Mouse (Mus musculus) stomach, embryonic 14.5 days (tissue): Measurements from ENCODE around the gene Fbxw8. TPM values are rescaled to one million over a fixed set of nuclear protein-coding genes. Genes with fewer than 3 reads are reported as not detected.
A peak's percentile ranks its signal among the peaks of the same experiment; 100 is the strongest.

ENCODE experiments used
- ATAC-seq: fragments of 200-750 bp; cut with Nextera tagmentation; 2 replicates; pipeline ENCODE4 v1.8.0; 2017; ENCODE audit warnings: low read depth, moderate TSS enrichment; ENCODE audit not compliant: insufficient number of reproducible peaks, insufficient read depth, low FRiP score
- H3K27ac ChIP-seq: fragments of 300-500 bp; sonication (generic); 2 replicates; pipeline ENCODE4 v1.5.1; 2014; ENCODE audit warnings: mild to moderate bottlenecking, low read length, moderate library complexity, mixed read lengths
- H3K27me3 ChIP-seq: fragments of 300-500 bp; sonication (generic); 2 replicates; pipeline ENCODE4 v1.6.1; 2014; ENCODE audit warnings: low read length, control low read depth, mixed read lengths; ENCODE audit not compliant: control insufficient read depth, insufficient read depth
- H3K36me3 ChIP-seq: fragments of 300-500 bp; sonication (generic); 2 replicates; pipeline ENCODE4 v1.6.1; 2014; ENCODE audit warnings: mild to moderate bottlenecking, control low read depth, low read length, moderate library complexity, mixed read lengths; ENCODE audit not compliant: control insufficient read depth, insufficient read depth
- H3K4me1 ChIP-seq: fragments of 300-500 bp; sonication (generic); 2 replicates; pipeline ENCODE4 v1.6.1; 2014; ENCODE audit warnings: low read length, control low read depth, mixed read lengths; ENCODE audit not compliant: control insufficient read depth, insufficient read depth
- H3K4me2 ChIP-seq: fragments of 300-500 bp; sonication (generic); replicated peaks from 2 replicates; pipeline ENCODE4 v1.6.1; 2014; ENCODE audit warnings: low read depth, low read length, control low read depth
- H3K4me3 ChIP-seq: fragments of 300-500 bp; sonication (generic); 2 replicates; pipeline ENCODE4 v1.5.1; 2014; ENCODE audit warnings: low read depth, low read length, control low read depth
- H3K9ac ChIP-seq: fragments of 300-500 bp; sonication (generic); replicated peaks from 2 replicates; pipeline ENCODE4 v1.6.1; 2014; ENCODE audit warnings: low read depth, mild to moderate bottlenecking, control low read depth, low read length, moderate library complexity, mixed read lengths
- H3K9me3 ChIP-seq: fragments of 300-500 bp; sonication (generic); 2 replicates; pipeline ENCODE4 v1.6.1; 2016; ENCODE audit warnings: low read depth, low read length, control low read depth; ENCODE audit not compliant: control insufficient read depth
- WGBS: fragments of 180-500 bp; shearing (Covaris S2); extraction: QIAGEN DNeasy Blood & Tissue Kit; methylation state at CpG from one replicate; pipeline ENCODE4 v1.1.7; 2014; 5-methylcytosine and 5-hydroxymethylcytosine counted together
- polyA plus RNA-seq: library from polyadenylated mRNA; unstranded; fragments of >200 nt; fragmentation: Nextera tagmentation; extraction: Ambion mirVana; gene quantifications from 2 replicates; pipeline ENCODE4 v1.2.1, GENCODE M21; 2014

The Fbxw8 gene
- polyA plus RNA-seq, 1 experiment from 2014 or later = 22.5 TPM

GRCm38 (mm10) chr5:118037798-118038484 lies 117.3 kb downstream of the Fbxw8 start:
- H3K9me3 ChIP-seq = no peaks in the 10 kb centered on the region; the same call in 1 of the 2 replicates

GRCm38 (mm10) chr5:118036888-118037797 lies 118.1 kb downstream of the Fbxw8 start:
- H3K4me2 ChIP-seq = no peak overlapping the region
- WGBS = 42% methylated on average over 25 of the region's 25 CpGs
- no peak overlapping the region for H3K9ac ChIP-seq
- no peaks in the 10 kb centered on the region; the same call in 1 of the 2 replicates for H3K9me3 ChIP-seq
- H3K27me3 ChIP-seq = no peaks in the 10 kb centered on the region
- no peaks in the 10 kb centered on the region for H3K36me3 ChIP-seq
- no peak overlapping the region for H3K4me3 ChIP-seq
- H3K27ac ChIP-seq = no peak overlapping the region
- no peak; the same call in 1 of the 2 replicates for ATAC-seq
- 0 out of 2 replicates have a peak, but pooled peaks cover 8% of the 10 kb centered on the region for H3K4me1 ChIP-seq

More at GRCm38 (mm10) chr5:118037798-118038484, 117.3 kb downstream of the Fbxw8 start:
- Histone ChIP-seq H3K4me3 (no peak overlapping the region), H3K36me3 (no peaks in the 10 kb centered on the region), H3K9ac (no peak overlapping the region), H3K4me1 (0 out of 2 replicates have a peak, but pooled peaks cover 8% of the 10 kb centered on the region), H3K27ac (no peak overlapping the region), H3K4me2 (0 out of 2 replicates have a peak overlapping the region, but pooled peaks have one; percentile 2), H3K27me3 (no peaks in the 10 kb centered on the region)
- WGBS = 15% methylated on average over 10 of the region's 10 CpGs
- peak; percentile 68 for ATAC-seq

GRCm38 (mm10) chr5:118035786-118036185 lies 119.5 kb downstream of the Fbxw8 start:
- 54% methylated on average over 3 of the region's 3 CpGs for WGBS
- no peak for ATAC-seq
- H3K27ac ChIP-seq = no peak overlapping the region

GRCm38 (mm10) chr5:118034632-118035031 lies 120.6 kb downstream of the Fbxw8 start:
- H3K27ac ChIP-seq = no peak overlapping the region
- H3K9me3 ChIP-seq = no peaks in the 10 kb centered on the region; the same call in 1 of the 2 replicates
- no peak for ATAC-seq
- H3K9ac ChIP-seq = no peak overlapping the region
- no peak overlapping the region for H3K4me2 ChIP-seq
- 82% methylated on average over 1 of the region's 1 CpGs for WGBS
- 0 out of 2 replicates have a peak, but pooled peaks cover 8% of the 10 kb centered on the region for H3K4me1 ChIP-seq
- no peaks in the 10 kb centered on the region for H3K27me3 ChIP-seq
- H3K36me3 ChIP-seq = no peaks in the 10 kb centered on the region
- H3K4me3 ChIP-seq = no peak overlapping the region

More at GRCm38 (mm10) chr5:118035786-118036185, 119.5 kb downstream of the Fbxw8 start:
- no peaks in the 10 kb centered on the region for H3K27me3 ChIP-seq
- H3K4me2 ChIP-seq = no peak overlapping the region
- 0 out of 2 replicates have a peak, but pooled peaks cover 8% of the 10 kb centered on the region for H3K4me1 ChIP-seq
- no peak overlapping the region for H3K4me3 ChIP-seq
- H3K9ac ChIP-seq = no peak overlapping the region
- H3K9me3 ChIP-seq = no peaks in the 10 kb centered on the region; the same call in 1 of the 2 replicates
- H3K36me3 ChIP-seq = no peaks in the 10 kb centered on the region

GRCm38 (mm10) chr5:118033740-118034139 lies 121.5 kb downstream of the Fbxw8 start:
- Histone ChIP-seq H3K27me3 (0 out of 2 replicates have a peak, but pooled peaks cover 2% of the 10 kb centered on the region), H3K9me3 (no peaks in the 10 kb centered on the region; the same call in 1 of the 2 replicates), H3K27ac (no peak overlapping the region), H3K9ac (no peak overlapping the region), H3K4me1 (peaks cover 16% of the 10 kb centered on the region; the same call in 1 of the 2 replicates), H3K36me3 (no peaks in the 10 kb centered on the region), H3K4me2 (no peak overlapping the region), H3K4me3 (no peak overlapping the region)
- WGBS = 63% methylated on average over 6 of the region's 6 CpGs
- no peak for ATAC-seq

- WGBS = 29% methylated on average over 4 of the region's 4 CpGs
- peaks cover 6% of the 10 kb centered on the region; the same call in 1 of the 2 replicates for H3K27me3 ChIP-seq
- no peak overlapping the region for H3K4me2 ChIP-seq
- H3K4me3 ChIP-seq = no peak overlapping the region
- no peak overlapping the region for H3K9ac ChIP-seq
- no peak for ATAC-seq
- H3K4me1 ChIP-seq = peaks cover 20% of the 10 kb centered on the region; the same call in 1 of the 2 replicates
- H3K27ac ChIP-seq = no peak overlapping the region
- H3K9me3 ChIP-seq = no peaks in the 10 kb centered on the region; the same call in 1 of the 2 replicates
- H3K36me3 ChIP-seq = no peaks in the 10 kb centered on the region
Measured at GRCm38 (mm10) chr5:118033328-118033727, 121.9 kb downstream of the Fbxw8 start.

GRCm38 (mm10) chr5:118031508-118031907 lies 123.8 kb downstream of the Fbxw8 start:
- Histone ChIP-seq H3K9me3 (no peaks in the 10 kb centered on the region; the same call in 1 of the 2 replicates), H3K4me2 (no peak overlapping the region), H3K27ac (no peak overlapping the region), H3K4me3 (no peak overlapping the region), H3K9ac (no peak overlapping the region), H3K27me3 (peaks cover 23% of the 10 kb centered on the region), H3K36me3 (no peaks in the 10 kb centered on the region), H3K4me1 (peaks cover 25% of the 10 kb centered on the region)
- WGBS = 63% methylated on average over 4 of the region's 4 CpGs
- ATAC-seq = no peak

GRCm38 (mm10) chr5:118031059-118031458 lies 124.2 kb downstream of the Fbxw8 start:
- ATAC-seq = peak; percentile 38

More at GRCm38 (mm10) chr5:118031059-118031458, 124.2 kb downstream of the Fbxw8 start:
- peaks cover 23% of the 10 kb centered on the region for H3K27me3 ChIP-seq
- 44% methylated on average over 5 of the region's 5 CpGs for WGBS
- no peak overlapping the region for H3K4me3 ChIP-seq
- H3K27ac ChIP-seq = no peak overlapping the region
- no peak overlapping the region for H3K4me2 ChIP-seq
- H3K9ac ChIP-seq = no peak overlapping the region
- H3K4me1 ChIP-seq = peaks cover 26% of the 10 kb centered on the region
- H3K9me3 ChIP-seq = no peaks in the 10 kb centered on the region; the same call in 1 of the 2 replicates
- H3K36me3 ChIP-seq = no peaks in the 10 kb centered on the region
